Mouse (Mus musculus): ENCODE results near the gene Ttc39b. TPM values are rescaled to one million over a fixed set of nuclear protein-coding genes. Genes with fewer than 3 reads are reported as not detected.

The Ttc39b gene
- polyA plus RNA-seq, 1 experiment from 2014 or later: 3.3 TPM

GRCm38 (mm10) chr4:83183288-83183930 is 140.6 kb downstream of the Ttc39b start:
- no peaks in the 10 kb centered on the region for H3K27me3 ChIP-seq (replicated peaks)
- peak; percentile 90 for ATAC-seq (ENCODE audit: low FRiP score, low read depth)
- H3K36me3 ChIP-seq: no peaks in the 10 kb centered on the region
- peak overlapping the region; percentile 16; the same call in 1 of the 2 replicates for H3K4me2 ChIP-seq (replicated peaks)
- H3K9ac ChIP-seq: no peak overlapping the region
- no peaks in the 10 kb centered on the region; the same call in 1 of the 2 replicates for H3K4me1 ChIP-seq
- H3K4me3 ChIP-seq: no peak overlapping the region
- WGBS: 30% methylated on average over 9 of the region's 9 CpGs
- no peaks in the 10 kb centered on the region for H3K9me3 ChIP-seq
- no peak overlapping the region for H3K27ac ChIP-seq

- Histone ChIP-seq H3K9ac (no peak overlapping the region), H3K27me3 (replicated peaks) (no peaks in the 10 kb centered on the region), H3K4me1 (no peaks in the 10 kb centered on the region; the same call in 1 of the 2 replicates), H3K36me3 (no peaks in the 10 kb centered on the region), H3K9me3 (no peaks in the 10 kb centered on the region), H3K4me2 (replicated peaks) (no peak overlapping the region), H3K27ac (no peak overlapping the region), H3K4me3 (no peak overlapping the region)
- ATAC-seq (ENCODE audit: low FRiP score, low read depth): no peak; the same call in 1 of the 2 replicates
- WGBS: 69% methylated on average over 8 of the region's 8 CpGs
These were observed 141.6 kb downstream of the Ttc39b start for GRCm38 (mm10) chr4:83182178-83183068.

- Histone ChIP-seq H3K9ac (no peak overlapping the region), H3K27ac (no peak overlapping the region), H3K4me2 (replicated peaks) (no peak overlapping the region), H3K9me3 (no peaks in the 10 kb centered on the region), H3K36me3 (no peaks in the 10 kb centered on the region), H3K4me1 (no peaks in the 10 kb centered on the region), H3K4me3 (no peak overlapping the region), H3K27me3 (replicated peaks) (no peaks in the 10 kb centered on the region)
- ATAC-seq (ENCODE audit: low FRiP score, low read depth): no peak
- WGBS: 95% methylated on average over 2 of the region's 2 CpGs
These were observed 146.6 kb downstream of the Ttc39b start for GRCm38 (mm10) chr4:83177471-83177870.

GRCm38 (mm10) chr4:83174946-83175345 is 149.1 kb downstream of the Ttc39b start:
- 90% methylated on average over 8 of the region's 8 CpGs for WGBS
- no peaks in the 10 kb centered on the region for H3K36me3 ChIP-seq
- no peak overlapping the region for H3K9ac ChIP-seq
- H3K9me3 ChIP-seq: no peaks in the 10 kb centered on the region
- H3K27ac ChIP-seq: no peak overlapping the region
- no peak for ATAC-seq (ENCODE audit: low FRiP score, low read depth)
- no peak overlapping the region for H3K4me2 ChIP-seq (replicated peaks)
- no peaks in the 10 kb centered on the region for H3K4me1 ChIP-seq
- no peaks in the 10 kb centered on the region for H3K27me3 ChIP-seq (replicated peaks)
- no peak overlapping the region for H3K4me3 ChIP-seq

- Histone ChIP-seq H3K4me1 (no peaks in the 10 kb centered on the region), H3K27me3 (replicated peaks) (no peaks in the 10 kb centered on the region), H3K4me3 (no peak overlapping the region), H3K36me3 (no peaks in the 10 kb centered on the region), H3K4me2 (replicated peaks) (no peak overlapping the region), H3K9me3 (no peaks in the 10 kb centered on the region), H3K9ac (no peak overlapping the region), H3K27ac (no peak overlapping the region)
- 64% methylated on average over 3 of the region's 3 CpGs for WGBS
- no peak for ATAC-seq (ENCODE audit: low FRiP score, low read depth)
These were observed 151.8 kb downstream of the Ttc39b start for GRCm38 (mm10) chr4:83172278-83172677.

- H3K4me3 ChIP-seq: no peak overlapping the region
- WGBS: 49% methylated on average over 9 of the region's 9 CpGs
- ATAC-seq (ENCODE audit: low FRiP score, low read depth): no peak
- no peaks in the 10 kb centered on the region for H3K4me1 ChIP-seq
- H3K27me3 ChIP-seq (replicated peaks): no peaks in the 10 kb centered on the region
- no peaks in the 10 kb centered on the region for H3K36me3 ChIP-seq
- no peak overlapping the region for H3K9ac ChIP-seq
- H3K27ac ChIP-seq: no peak overlapping the region
- no peaks in the 10 kb centered on the region for H3K9me3 ChIP-seq
- H3K4me2 ChIP-seq (replicated peaks): no peak overlapping the region
These were observed 153.3 kb downstream of the Ttc39b start for GRCm38 (mm10) chr4:83170741-83171140.

Other genes with a start within 250 kb of the Ttc39b start
- gene Snapc3, start 93.5 kb upstream of the Ttc39b start, polyA plus RNA-seq (2016; fragmentation: Nextera tagmentation; extraction: Ambion mirVana): 77.0 and 86.1 TPM in 2 replicates
- gene Psip1, start 162.2 kb upstream of the Ttc39b start, polyA plus RNA-seq (2016; fragmentation: Nextera tagmentation; extraction: Ambion mirVana): 337 and 394 TPM in 2 replicates
- gene Ccdc171, start 201.3 kb upstream of the Ttc39b start, polyA plus RNA-seq (2016; fragmentation: Nextera tagmentation; extraction: Ambion mirVana): 4.4 and 5.5 TPM in 2 replicates

All from neural tube, embryonic 12.5 days (tissue).